Mouse (Mus musculus): ENCODE measurements at regions not wholly inside any gene's neighbourhood (a gene's known extent, or its start where the extent isn't known, plus 50 kb on each side); places are given as distances from the start of the nearest gene placed in this dataset.

- H3K27ac ChIP-seq (ENCODE audit: low read depth, low read length): no peak overlapping the region
- H3K4me3 ChIP-seq (ENCODE audit: low read length): no peak overlapping the region
- H3K9ac ChIP-seq (ENCODE audit: low read depth, low read length): no peak overlapping the region
- H3K4me2 ChIP-seq (replicated peaks; ENCODE audit: low read depth, low read length): no peak overlapping the region
- no peaks in the 10 kb centered on the region for H3K36me3 ChIP-seq (ENCODE audit: control insufficient read depth, insufficient read depth, low read length)
- no peaks in the 10 kb centered on the region for H3K9me3 ChIP-seq (ENCODE audit: control insufficient read depth, low read length)
- H3K4me1 ChIP-seq (ENCODE audit: control insufficient read depth, insufficient read depth, low read length): no peaks in the 10 kb centered on the region
- no peak for ATAC-seq (ENCODE audit: low FRiP score, low TSS enrichment)
- no peaks in the 10 kb centered on the region for H3K27me3 ChIP-seq (ENCODE audit: control insufficient read depth, insufficient read depth, low read length)
Observed at GRCm38 (mm10) chr10:102943156-102943555, 86.9 kb downstream of the Alx1 start.

GRCm38 (mm10) chr10:102940823-102941519 lies 89.0 kb downstream of the Alx1 start:
- ATAC-seq (ENCODE audit: low FRiP score, low TSS enrichment): no peak
- Histone ChIP-seq H3K27me3 (ENCODE audit: control insufficient read depth, insufficient read depth, low read length) (no peaks in the 10 kb centered on the region), H3K27ac (ENCODE audit: low read depth, low read length) (no peak overlapping the region), H3K4me3 (ENCODE audit: low read length) (no peak overlapping the region), H3K9ac (ENCODE audit: low read depth, low read length) (no peak overlapping the region), H3K4me1 (ENCODE audit: control insufficient read depth, insufficient read depth, low read length) (no peaks in the 10 kb centered on the region), H3K36me3 (ENCODE audit: control insufficient read depth, insufficient read depth, low read length) (no peaks in the 10 kb centered on the region), H3K9me3 (ENCODE audit: control insufficient read depth, low read length) (no peaks in the 10 kb centered on the region), H3K4me2 (replicated peaks; ENCODE audit: low read depth, low read length) (no peak overlapping the region)

GRCm38 (mm10) chr10:102931445-102931844 lies 98.6 kb downstream of the Alx1 start:
- H3K27ac ChIP-seq (ENCODE audit: low read depth, low read length): no peak overlapping the region
- H3K4me2 ChIP-seq (replicated peaks; ENCODE audit: low read depth, low read length): no peak overlapping the region
- no peak overlapping the region for H3K4me3 ChIP-seq (ENCODE audit: low read length)
- H3K9me3 ChIP-seq (ENCODE audit: control insufficient read depth, low read length): no peaks in the 10 kb centered on the region
- H3K27me3 ChIP-seq (ENCODE audit: control insufficient read depth, insufficient read depth, low read length): no peaks in the 10 kb centered on the region
- no peak for ATAC-seq (ENCODE audit: low FRiP score, low TSS enrichment)
- 59% methylated on average over 3 of the region's 3 CpGs for WGBS
- H3K36me3 ChIP-seq (ENCODE audit: control insufficient read depth, insufficient read depth, low read length): no peaks in the 10 kb centered on the region
- H3K4me1 ChIP-seq (ENCODE audit: control insufficient read depth, insufficient read depth, low read length): no peaks in the 10 kb centered on the region
- H3K9ac ChIP-seq (ENCODE audit: low read depth, low read length): no peak overlapping the region

- no peak overlapping the region for H3K4me3 ChIP-seq (ENCODE audit: low read length)
- no peak overlapping the region for H3K4me2 ChIP-seq (replicated peaks; ENCODE audit: low read depth, low read length)
- no peaks in the 10 kb centered on the region for H3K27me3 ChIP-seq (ENCODE audit: control insufficient read depth, insufficient read depth, low read length)
- H3K9me3 ChIP-seq (ENCODE audit: control insufficient read depth, low read length): no peaks in the 10 kb centered on the region
- H3K9ac ChIP-seq (ENCODE audit: low read depth, low read length): no peak overlapping the region
- H3K36me3 ChIP-seq (ENCODE audit: control insufficient read depth, insufficient read depth, low read length): no peaks in the 10 kb centered on the region
- ATAC-seq (ENCODE audit: low FRiP score, low TSS enrichment): no peak
- H3K4me1 ChIP-seq (ENCODE audit: control insufficient read depth, insufficient read depth, low read length): no peaks in the 10 kb centered on the region
- WGBS: 34% methylated on average over 1 of the region's 1 CpGs
- H3K27ac ChIP-seq (ENCODE audit: low read depth, low read length): no peak overlapping the region
Observed at GRCm38 (mm10) chr10:102928651-102929050, 101.4 kb downstream of the Alx1 start.

- Histone ChIP-seq H3K9me3 (ENCODE audit: control insufficient read depth, low read length) (no peaks in the 10 kb centered on the region), H3K4me1 (ENCODE audit: control insufficient read depth, insufficient read depth, low read length) (0 out of 2 replicates have a peak, but pooled peaks cover 3% of the 10 kb centered on the region), H3K4me3 (ENCODE audit: low read length) (no peak overlapping the region), H3K27ac (ENCODE audit: low read depth, low read length) (no peak overlapping the region), H3K4me2 (replicated peaks; ENCODE audit: low read depth, low read length) (no peak overlapping the region), H3K9ac (ENCODE audit: low read depth, low read length) (no peak overlapping the region), H3K36me3 (ENCODE audit: control insufficient read depth, insufficient read depth, low read length) (no peaks in the 10 kb centered on the region), H3K27me3 (ENCODE audit: control insufficient read depth, insufficient read depth, low read length) (no peaks in the 10 kb centered on the region)
- ATAC-seq (ENCODE audit: low FRiP score, low TSS enrichment): no peak
- WGBS: 21% methylated on average over 2 of the region's 2 CpGs
Observed at GRCm38 (mm10) chr10:102897368-102897767, 132.6 kb downstream of the Alx1 start.

- Histone ChIP-seq H3K9me3 (ENCODE audit: control insufficient read depth, low read length) (no peaks in the 10 kb centered on the region), H3K27me3 (ENCODE audit: control insufficient read depth, insufficient read depth, low read length) (no peaks in the 10 kb centered on the region), H3K4me3 (ENCODE audit: low read length) (no peak overlapping the region), H3K4me1 (ENCODE audit: control insufficient read depth, insufficient read depth, low read length) (0 out of 2 replicates have a peak, but pooled peaks cover 3% of the 10 kb centered on the region), H3K27ac (ENCODE audit: low read depth, low read length) (no peak overlapping the region), H3K9ac (ENCODE audit: low read depth, low read length) (no peak overlapping the region), H3K36me3 (ENCODE audit: control insufficient read depth, insufficient read depth, low read length) (no peaks in the 10 kb centered on the region), H3K4me2 (replicated peaks; ENCODE audit: low read depth, low read length) (no peak overlapping the region)
- 21% methylated on average over 1 of the region's 1 CpGs for WGBS
- ATAC-seq (ENCODE audit: low FRiP score, low TSS enrichment): no peak
Observed at GRCm38 (mm10) chr10:102895952-102896351, 134.1 kb downstream of the Alx1 start.

- Histone ChIP-seq H3K36me3 (ENCODE audit: control insufficient read depth, insufficient read depth, low read length) (no peaks in the 10 kb centered on the region), H3K4me1 (ENCODE audit: control insufficient read depth, insufficient read depth, low read length) (0 out of 2 replicates have a peak, but pooled peaks cover under 1% of the 10 kb centered on the region), H3K9ac (ENCODE audit: low read depth, low read length) (no peak overlapping the region), H3K27ac (ENCODE audit: low read depth, low read length) (no peak overlapping the region), H3K4me2 (replicated peaks; ENCODE audit: low read depth, low read length) (no peak overlapping the region), H3K9me3 (ENCODE audit: control insufficient read depth, low read length) (no peaks in the 10 kb centered on the region), H3K27me3 (ENCODE audit: control insufficient read depth, insufficient read depth, low read length) (no peaks in the 10 kb centered on the region), H3K4me3 (ENCODE audit: low read length) (no peak overlapping the region)
- ATAC-seq (ENCODE audit: low FRiP score, low TSS enrichment): no peak
- 80% methylated on average over 3 of the region's 3 CpGs for WGBS
Observed at GRCm38 (mm10) chr10:102892373-102892772, 137.6 kb downstream of the Alx1 start.

- H3K36me3 ChIP-seq (ENCODE audit: control insufficient read depth, insufficient read depth, low read length): no peaks in the 10 kb centered on the region
- H3K4me2 ChIP-seq (replicated peaks; ENCODE audit: low read depth, low read length): no peak overlapping the region
- no peak overlapping the region for H3K27ac ChIP-seq (ENCODE audit: low read depth, low read length)
- H3K4me3 ChIP-seq (ENCODE audit: low read length): no peak overlapping the region
- no peak overlapping the region for H3K9ac ChIP-seq (ENCODE audit: low read depth, low read length)
- no peaks in the 10 kb centered on the region for H3K27me3 ChIP-seq (ENCODE audit: control insufficient read depth, insufficient read depth, low read length)
- H3K9me3 ChIP-seq (ENCODE audit: control insufficient read depth, low read length): no peaks in the 10 kb centered on the region
- no peak for ATAC-seq (ENCODE audit: low FRiP score, low TSS enrichment)
- WGBS: 83% methylated on average over 3 of the region's 3 CpGs
- H3K4me1 ChIP-seq (ENCODE audit: control insufficient read depth, insufficient read depth, low read length): no peaks in the 10 kb centered on the region
Observed at GRCm38 (mm10) chr10:102889709-102890108, 140.3 kb downstream of the Alx1 start.

GRCm38 (mm10) chr10:102881824-102882438 lies 148.1 kb downstream of the Alx1 start:
- no peak for ATAC-seq (ENCODE audit: low FRiP score, low TSS enrichment)
- H3K9me3 ChIP-seq (ENCODE audit: control insufficient read depth, low read length): no peaks in the 10 kb centered on the region
- no peaks in the 10 kb centered on the region for H3K4me1 ChIP-seq (ENCODE audit: control insufficient read depth, insufficient read depth, low read length)
- no peaks in the 10 kb centered on the region for H3K36me3 ChIP-seq (ENCODE audit: control insufficient read depth, insufficient read depth, low read length)
- no peak overlapping the region for H3K4me2 ChIP-seq (replicated peaks; ENCODE audit: low read depth, low read length)
- no peak overlapping the region for H3K9ac ChIP-seq (ENCODE audit: low read depth, low read length)
- no peak overlapping the region for H3K4me3 ChIP-seq (ENCODE audit: low read length)
- WGBS: 53% methylated on average over 6 of the region's 6 CpGs
- H3K27ac ChIP-seq (ENCODE audit: low read depth, low read length): no peak overlapping the region
- H3K27me3 ChIP-seq (ENCODE audit: control insufficient read depth, insufficient read depth, low read length): no peaks in the 10 kb centered on the region
